Mouse (Mus musculus) kidney, adult 2 months (tissue): ENCODE data around the gene Tmeff1. TPM values are rescaled to one million over a fixed set of nuclear protein-coding genes. Genes with fewer than 3 reads are reported as not detected.
A peak's percentile ranks its signal among the peaks of the same experiment; 100 is the strongest.
"Not testable (repeated sequence)": the region's sequence is repeated elsewhere in the genome, so short reads cannot be mapped to it uniquely, and the experiment has no call there.

Source experiments
- DNase-seq: peaks from one replicate; pipeline ENCODE4 v3.0.0; 2021
- H3K27ac ChIP-seq: fragments of 200-500 bp; 2 replicates; pipeline ENCODE4 v1.5.1; 2012; ENCODE audit warnings: low read depth, low read length, control low read depth, inconsistent platforms; ENCODE audit not compliant: insufficient read depth
- H3K27me3 ChIP-seq: fragments of 200-500 bp; replicated peaks from 2 replicates; pipeline ENCODE4 v1.6.1; 2012; ENCODE audit warnings: mild to moderate bottlenecking, moderate library complexity, low read length, inconsistent platforms; ENCODE audit not compliant: control insufficient read depth, insufficient read depth
- H3K36me3 ChIP-seq: fragments of 200-500 bp; 2 replicates; pipeline ENCODE4 v1.6.1; 2012; ENCODE audit warnings: mild to moderate bottlenecking, moderate library complexity, low read length, inconsistent platforms; ENCODE audit not compliant: control insufficient read depth, insufficient read depth
- H3K4me1 ChIP-seq: fragments of 200-500 bp; 2 replicates; pipeline ENCODE4 v1.6.1; 2011; ENCODE audit warnings: low read length; ENCODE audit not compliant: control insufficient read depth, insufficient read depth
- H3K4me3 ChIP-seq: fragments of 200-500 bp; 2 replicates; pipeline ENCODE4 v1.5.1; 2011; ENCODE audit warnings: mild to moderate bottlenecking, low read depth, low read length, control low read depth; ENCODE audit not compliant: insufficient read depth
- CTCF ChIP-seq: fragments of 200-500 bp; conservative IDR thresholded peaks from 2 replicates; pipeline ENCODE4 v1.5.1; 2011; ENCODE audit warnings: low read depth, mild to moderate bottlenecking, control low read depth, low read length, moderate library complexity, mixed read lengths; ENCODE audit not compliant: insufficient read depth, insufficient read length
- POLR2A ChIP-seq: fragments of 200-500 bp; IDR thresholded peaks from one replicate; pipeline ENCODE4 v1.6.1; 2011; ENCODE audit warnings: low read depth, low read length, control low read depth
- WGBS: fragments of 180-500 bp; shearing (Covaris S2); methylation state at CpG from one replicate; pipeline ENCODE4 v1.1.7; 2018; 5-methylcytosine and 5-hydroxymethylcytosine counted together
- polyA plus RNA-seq: library from polyadenylated mRNA; depleted of rRNA; stranded (reverse); fragments of >200 nt; gene quantifications from 2 replicates; pipeline ENCODE4 v1.2.3, GENCODE M21; 2012

Tmeff1 gene
- polyA plus RNA-seq, 1 experiment = 1.3 TPM

DNA sequence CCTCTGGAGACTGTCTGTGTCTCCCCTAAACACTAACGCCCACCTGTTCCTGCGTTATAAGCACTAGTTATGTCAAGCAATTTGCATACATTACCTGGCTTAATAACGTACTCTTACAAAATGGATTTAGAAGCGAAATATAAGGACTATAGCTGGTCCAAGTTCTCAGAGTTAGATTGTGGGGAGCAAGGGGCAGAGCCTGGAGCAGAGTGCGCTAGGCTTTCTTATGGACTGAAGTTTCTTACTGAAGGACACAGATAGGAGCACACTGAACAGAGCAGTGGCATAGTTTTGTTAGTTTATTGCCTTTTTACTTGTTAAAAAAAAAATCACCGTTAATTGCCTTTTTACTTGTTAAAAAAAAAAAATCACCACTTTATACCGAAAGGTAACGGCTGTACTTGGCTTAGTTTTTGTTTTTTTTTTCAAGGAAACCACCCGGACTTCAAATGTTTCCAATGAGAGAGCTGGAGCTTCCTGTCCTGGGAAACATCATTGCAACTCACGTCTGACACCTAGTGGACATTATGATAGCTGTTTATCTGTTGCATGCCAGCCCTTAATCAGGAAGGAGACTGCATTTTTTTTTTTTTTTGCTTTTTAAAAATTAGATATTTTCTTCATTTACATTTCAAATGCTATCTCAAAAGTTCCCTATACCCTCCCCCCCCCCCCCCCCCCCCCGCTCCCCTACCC lies 95.8 kb downstream of the Tmeff1 start:
- Histone ChIP-seq H3K27me3 (no peaks in the 10 kb centered on the region), H3K27ac (no peak overlapping the region), H3K36me3 (no peaks in the 10 kb centered on the region), H3K4me1 (no peaks in the 10 kb centered on the region), H3K4me3 (no peak overlapping the region)
- TF ChIP-seq CTCF (peak; percentile 48), POLR2A (no peak)
- DNase-seq = peak; percentile 76
- 29% methylated on average over 10 of the region's 11 CpGs for WGBS

DNA sequence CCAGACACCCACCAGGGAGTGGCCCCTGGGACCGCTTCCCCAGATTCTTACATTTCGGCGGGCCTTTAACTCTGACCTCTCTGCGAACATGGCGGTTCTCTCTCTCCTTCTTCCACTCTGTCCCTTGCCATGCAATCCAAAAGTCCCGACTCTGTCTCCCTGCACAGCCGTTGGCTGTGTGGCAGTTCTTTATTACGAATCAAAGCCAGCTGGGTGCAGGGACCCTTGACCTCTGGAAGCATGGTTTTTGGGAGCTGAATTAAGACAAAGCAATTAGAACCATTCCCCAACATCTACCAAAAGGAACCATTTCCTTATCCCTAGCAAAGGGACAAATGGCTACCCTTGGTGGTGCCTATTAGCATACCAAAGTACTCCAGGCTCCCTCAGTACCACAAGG lies 98.2 kb downstream of the Tmeff1 start:
- H3K4me3 ChIP-seq = no peak overlapping the region
- TF ChIP-seq POLR2A = no peak
- TF ChIP-seq CTCF = no peak

DNA sequence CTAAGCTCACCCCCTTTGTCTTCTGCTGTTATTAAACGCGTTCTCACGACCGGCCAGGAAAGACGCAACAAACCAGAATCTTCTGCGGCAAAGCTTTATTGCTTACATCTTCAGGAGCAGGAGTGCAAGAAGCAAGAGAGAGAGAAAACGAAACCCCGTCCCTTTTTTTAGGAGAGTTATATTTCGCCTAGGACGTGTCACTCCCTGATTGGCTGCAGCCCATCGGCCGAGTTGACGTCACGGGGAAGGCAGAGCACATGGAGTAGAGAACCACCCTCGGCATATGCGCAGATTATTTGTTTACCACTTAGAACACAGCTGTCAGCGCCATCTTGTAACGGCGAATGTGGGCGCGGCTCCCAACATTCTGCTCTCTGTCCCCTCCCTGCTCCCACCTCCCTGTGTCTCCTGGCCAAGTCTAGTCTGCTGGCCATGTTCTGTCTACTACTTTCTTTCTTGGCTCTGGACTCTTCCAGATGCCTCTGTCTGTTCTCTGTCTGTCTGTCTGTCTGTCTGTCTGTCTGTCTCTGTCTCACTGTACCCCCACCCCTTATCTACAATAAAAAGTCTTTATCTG lies 98.7 kb downstream of the Tmeff1 start:
- not testable (repeated sequence) for H3K4me1 ChIP-seq, DNase-seq, H3K27me3 ChIP-seq, H3K27ac ChIP-seq, H3K4me3 ChIP-seq, H3K36me3 ChIP-seq
- WGBS = 93% methylated on average over 18 of the region's 21 CpGs

More for the DNA sequence above, 98.2 kb downstream of the Tmeff1 start:
- H3K27me3 ChIP-seq = no peaks in the 10 kb centered on the region
- no peaks in the 10 kb centered on the region for H3K4me1 ChIP-seq
- no peaks in the 10 kb centered on the region for H3K36me3 ChIP-seq
- no peak for DNase-seq
- 92% methylated on average over 8 of the region's 8 CpGs for WGBS
- no peak overlapping the region for H3K27ac ChIP-seq

DNA sequence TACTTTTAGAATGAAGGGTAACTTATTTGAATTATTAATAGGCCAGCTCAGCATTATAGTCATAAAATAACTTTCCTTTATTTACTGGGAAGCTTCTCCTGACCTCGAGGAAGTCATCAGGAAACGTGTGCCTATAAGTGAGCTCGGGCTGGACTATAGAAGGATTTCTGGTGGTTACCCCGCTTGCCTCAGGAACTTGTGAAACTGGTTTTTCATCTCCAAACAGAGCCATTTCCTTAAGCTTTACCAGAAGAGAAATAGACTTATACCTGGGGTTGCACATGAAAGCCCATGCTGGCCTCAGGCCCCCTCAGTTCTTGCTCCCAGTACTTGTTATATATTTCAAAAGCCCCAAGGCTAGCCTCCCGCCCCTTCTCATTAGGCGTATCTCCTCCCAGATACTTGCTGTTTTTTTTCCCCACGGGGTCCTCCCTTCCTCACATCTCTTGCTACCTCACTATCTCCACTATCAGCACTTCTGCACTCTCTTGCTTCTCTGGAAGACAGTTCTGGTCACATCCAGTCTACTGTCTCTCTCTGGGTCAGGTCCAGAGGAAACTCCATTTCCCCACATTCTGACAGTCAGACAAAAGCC lies 99.7 kb downstream of the Tmeff1 start:
- no peak for TF ChIP-seq CTCF
- no peak for TF ChIP-seq POLR2A
- WGBS = 46% methylated on average over 7 of the region's 7 CpGs
- no peak overlapping the region for H3K27ac ChIP-seq
- DNase-seq = no peak
- no peaks in the 10 kb centered on the region for H3K36me3 ChIP-seq
- H3K4me1 ChIP-seq = no peaks in the 10 kb centered on the region
- no peak overlapping the region for H3K4me3 ChIP-seq
- no peaks in the 10 kb centered on the region for H3K27me3 ChIP-seq

DNA sequence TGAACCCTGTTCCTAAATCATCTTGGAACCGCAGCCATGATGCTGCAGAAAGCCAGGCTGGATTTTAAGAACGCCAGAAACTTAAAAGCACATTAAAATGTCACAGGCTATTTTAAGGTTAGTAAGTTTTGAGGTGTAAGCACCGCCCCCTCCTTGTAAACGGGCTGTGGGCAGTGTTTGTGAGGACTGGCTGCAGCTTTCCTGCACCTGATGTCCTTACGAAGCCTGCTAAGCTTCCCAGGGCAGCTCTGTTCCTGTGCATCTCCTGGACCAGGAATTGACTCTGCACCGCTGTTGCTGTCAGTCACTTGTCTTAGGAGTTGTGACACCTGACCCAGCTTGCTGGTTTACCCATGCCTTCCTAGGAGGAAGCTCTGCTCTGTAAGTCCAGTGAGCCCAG lies 103.2 kb downstream of the Tmeff1 start:
- Histone ChIP-seq H3K27me3 (no peaks in the 10 kb centered on the region), H3K4me3 (no peak overlapping the region)

DNA sequence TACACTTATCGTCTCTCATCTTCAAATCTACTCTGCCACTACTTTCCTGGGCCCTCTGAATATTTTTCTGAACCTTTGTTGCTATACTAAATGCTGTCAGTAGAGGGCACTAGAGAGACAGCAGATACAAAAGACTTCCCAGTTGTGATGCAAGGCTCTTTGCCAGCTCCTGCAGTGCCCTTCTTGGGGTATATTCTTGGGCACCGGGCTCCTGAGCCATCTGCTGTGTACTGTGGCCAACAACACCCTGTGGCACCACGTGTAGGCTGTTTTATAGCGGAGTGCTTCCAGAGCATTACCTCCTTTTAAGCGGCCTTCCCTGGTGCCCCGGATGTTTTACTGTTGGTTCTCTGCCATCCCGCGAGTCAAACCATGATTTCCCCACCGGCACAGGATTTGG lies 105.7 kb downstream of the Tmeff1 start:
- DNase-seq = peak; percentile 56
- Histone ChIP-seq H3K4me3 (no peak overlapping the region), H3K27me3 (no peaks in the 10 kb centered on the region)

More for the DNA sequence above, 103.2 kb downstream of the Tmeff1 start:
- TF ChIP-seq CTCF (no peak), POLR2A (no peak)
- H3K36me3 ChIP-seq = no peaks in the 10 kb centered on the region
- no peak for DNase-seq
- WGBS = 64% methylated on average over 6 of the region's 6 CpGs
- H3K27ac ChIP-seq = no peak overlapping the region
- no peaks in the 10 kb centered on the region for H3K4me1 ChIP-seq

DNA sequence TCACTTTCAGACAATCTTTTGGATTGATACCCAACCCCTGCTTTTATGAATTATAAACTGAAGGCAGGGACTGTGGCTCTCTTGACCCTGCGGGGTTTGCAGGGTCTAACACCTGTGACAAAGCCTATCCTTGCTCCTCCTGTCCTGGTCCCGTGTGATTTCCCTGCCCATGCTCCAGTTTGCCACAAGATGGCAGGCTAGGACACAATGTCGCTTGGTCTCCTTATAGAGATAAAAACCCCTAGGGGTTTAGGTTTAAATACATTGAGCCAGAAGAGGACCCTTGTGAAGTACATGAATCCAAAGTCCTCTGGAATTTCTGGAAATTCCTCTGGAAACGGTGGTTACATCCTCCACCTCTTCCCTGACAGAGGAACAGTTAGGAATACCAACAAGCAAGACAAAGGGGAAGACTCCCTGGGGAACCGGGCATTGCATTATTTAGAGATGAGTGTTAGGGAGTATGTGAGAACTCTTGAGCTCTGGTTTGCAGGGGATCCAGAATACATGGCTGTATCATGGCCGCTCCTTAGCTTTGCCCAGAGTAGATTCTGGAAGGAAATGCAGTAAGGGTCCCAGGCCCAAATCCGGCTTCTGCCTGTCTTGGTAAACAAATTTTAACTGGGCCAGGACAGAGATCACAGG lies 106.9 kb downstream of the Tmeff1 start:
- H3K27me3 ChIP-seq = no peaks in the 10 kb centered on the region
- peak; percentile 73 for TF ChIP-seq CTCF
- no peak for TF ChIP-seq POLR2A
- WGBS = 42% methylated on average over 7 of the region's 7 CpGs
- H3K36me3 ChIP-seq = no peaks in the 10 kb centered on the region
- no peak overlapping the region for H3K4me3 ChIP-seq
- H3K4me1 ChIP-seq = no peaks in the 10 kb centered on the region
- peak; percentile 51 for DNase-seq
- H3K27ac ChIP-seq = no peak overlapping the region

More for the DNA sequence above, 105.7 kb downstream of the Tmeff1 start:
- TF ChIP-seq CTCF (peak; percentile 34), POLR2A (no peak)
- H3K4me1 ChIP-seq = no peaks in the 10 kb centered on the region
- H3K27ac ChIP-seq = no peak overlapping the region
- no peaks in the 10 kb centered on the region for H3K36me3 ChIP-seq
- WGBS = 84% methylated on average over 9 of the region's 9 CpGs
